Mouse (Mus musculus): ENCODE measurements around the gene Pdlim7. TPM values are rescaled to one million over a fixed set of nuclear protein-coding genes. Genes with fewer than 3 reads are reported as not detected.
A peak's percentile ranks its signal among the peaks of the same experiment; 100 is the strongest.

Pdlim7 gene
- polyA plus RNA-seq, 1 experiment from 2014 or later, result 124 TPM

- 15% methylated on average over 3 of the region's 3 CpGs for WGBS
- peaks cover 5% of the 10 kb centered on the region; the same call in 1 of the 2 replicates for H3K4me1 ChIP-seq (ENCODE audit: control insufficient read depth, insufficient read depth, low read length)
- DNase-seq (ENCODE audit: low spot score), result no peak
Observed at GRCm38 (mm10) chr13:55465184-55465583, 48.3 kb downstream of the Pdlim7 start.

GRCm38 (mm10) chr13:55464027-55464884, 49.2 kb downstream of the Pdlim7 start, which contains the start of gene Prr7:
Prr7 (plus strand) TSS chr13:55464267.
- Histone ChIP-seq H3K36me3 (replicated peaks; ENCODE audit: control insufficient read depth, insufficient read depth, low read depth, low read length) (peaks cover 4% of the 10 kb centered on the region), H3K4me1 (ENCODE audit: control insufficient read depth, insufficient read depth, low read length) (peaks cover 5% of the 10 kb centered on the region; the same call in 1 of the 2 replicates), H3K27ac (replicated peaks; ENCODE audit: low read depth, low read length) (peak within 1 kb of the TSS; percentile 91), H3K9ac (replicated peaks; ENCODE audit: low read length) (peak within 1 kb of the TSS; percentile 74), H3K27me3 (ENCODE audit: control insufficient read depth, insufficient read depth, low read length) (no peaks in the 10 kb centered on the region), H3K9me3 (replicated peaks; ENCODE audit: control insufficient read depth, low read length) (no peaks in the 10 kb centered on the region), H3K4me3 (ENCODE audit: low read depth, low read length) (peak within 1 kb of the TSS; percentile 69), H3K4me2 (ENCODE audit: low read depth, low read length) (peak within 1 kb of the TSS; percentile 95)
- WGBS, result under 1% methylated on average over 68 of the region's 84 CpGs
- ATAC-seq (replicated peaks; ENCODE audit: insufficient number of reproducible peaks, low FRiP score, low TSS enrichment, low read depth) (peak; percentile 68), DNase-seq (ENCODE audit: low spot score) (peak; percentile 81)

More at GRCm38 (mm10) chr13:55465184-55465583, 48.3 kb downstream of the Pdlim7 start:
- H3K36me3 ChIP-seq (replicated peaks; ENCODE audit: control insufficient read depth, insufficient read depth, low read depth, low read length), result no peaks in the 10 kb centered on the region
- ATAC-seq (replicated peaks; ENCODE audit: insufficient number of reproducible peaks, low FRiP score, low TSS enrichment, low read depth), result peak; percentile 24; the same call in 1 of the 2 replicates
- H3K27me3 ChIP-seq (ENCODE audit: control insufficient read depth, insufficient read depth, low read length), result no peaks in the 10 kb centered on the region
- H3K9me3 ChIP-seq (replicated peaks; ENCODE audit: control insufficient read depth, low read length), result no peaks in the 10 kb centered on the region
- peak overlapping the region; percentile 74 for H3K9ac ChIP-seq (replicated peaks; ENCODE audit: low read length)
- peak overlapping the region; percentile 95 for H3K4me2 ChIP-seq (ENCODE audit: low read depth, low read length)
- H3K4me3 ChIP-seq (ENCODE audit: low read depth, low read length), result peak overlapping the region; percentile 69; the same call in 1 of the 2 replicates
- H3K27ac ChIP-seq (replicated peaks; ENCODE audit: low read depth, low read length), result 0 out of 2 replicates have a peak overlapping the region, but pooled peaks have one; percentile 91

- Histone ChIP-seq H3K27me3 (ENCODE audit: control insufficient read depth, insufficient read depth, low read length) (no peaks in the 10 kb centered on the region), H3K4me1 (ENCODE audit: control insufficient read depth, insufficient read depth, low read length) (peaks cover 5% of the 10 kb centered on the region; the same call in 1 of the 2 replicates), H3K4me3 (ENCODE audit: low read depth, low read length) (peak overlapping the region; percentile 69), H3K9ac (replicated peaks; ENCODE audit: low read length) (peak overlapping the region; percentile 74), H3K4me2 (ENCODE audit: low read depth, low read length) (peak overlapping the region; percentile 95), H3K27ac (replicated peaks; ENCODE audit: low read depth, low read length) (no peak overlapping the region), H3K36me3 (replicated peaks; ENCODE audit: control insufficient read depth, insufficient read depth, low read depth, low read length) (peaks cover 10% of the 10 kb centered on the region), H3K9me3 (replicated peaks; ENCODE audit: control insufficient read depth, low read length) (no peaks in the 10 kb centered on the region)
- DNase-seq (ENCODE audit: low spot score) (no peak), ATAC-seq (replicated peaks; ENCODE audit: insufficient number of reproducible peaks, low FRiP score, low TSS enrichment, low read depth) (no peak)
- WGBS, result 9% methylated on average over 14 of the region's 14 CpGs
Observed at GRCm38 (mm10) chr13:55463399-55464026, 50.0 kb downstream of the Pdlim7 start.

GRCm38 (mm10) chr13:55462965-55463364, 50.5 kb downstream of the Pdlim7 start:
- H3K4me1 ChIP-seq (ENCODE audit: control insufficient read depth, insufficient read depth, low read length), result peaks cover 5% of the 10 kb centered on the region; the same call in 1 of the 2 replicates
- no peak overlapping the region for H3K27ac ChIP-seq (replicated peaks; ENCODE audit: low read depth, low read length)
- H3K4me2 ChIP-seq (ENCODE audit: low read depth, low read length), result no peak overlapping the region
- no peaks in the 10 kb centered on the region for H3K27me3 ChIP-seq (ENCODE audit: control insufficient read depth, insufficient read depth, low read length)
- no peak overlapping the region for H3K9ac ChIP-seq (replicated peaks; ENCODE audit: low read length)
- H3K9me3 ChIP-seq (replicated peaks; ENCODE audit: control insufficient read depth, low read length), result no peaks in the 10 kb centered on the region
- no peak overlapping the region for H3K4me3 ChIP-seq (ENCODE audit: low read depth, low read length)
- ATAC-seq (replicated peaks; ENCODE audit: insufficient number of reproducible peaks, low FRiP score, low TSS enrichment, low read depth) (no peak), DNase-seq (ENCODE audit: low spot score) (no peak)
- WGBS, result 39% methylated on average over 2 of the region's 2 CpGs
- H3K36me3 ChIP-seq (replicated peaks; ENCODE audit: control insufficient read depth, insufficient read depth, low read depth, low read length), result peaks cover 10% of the 10 kb centered on the region

- Histone ChIP-seq H3K9ac (replicated peaks; ENCODE audit: low read length) (no peak overlapping the region), H3K4me1 (ENCODE audit: control insufficient read depth, insufficient read depth, low read length) (peaks cover 1% of the 10 kb centered on the region; the same call in 1 of the 2 replicates), H3K27ac (replicated peaks; ENCODE audit: low read depth, low read length) (no peak overlapping the region), H3K27me3 (ENCODE audit: control insufficient read depth, insufficient read depth, low read length) (no peaks in the 10 kb centered on the region), H3K36me3 (replicated peaks; ENCODE audit: control insufficient read depth, insufficient read depth, low read depth, low read length) (peaks cover 16% of the 10 kb centered on the region), H3K9me3 (replicated peaks; ENCODE audit: control insufficient read depth, low read length) (no peaks in the 10 kb centered on the region), H3K4me2 (ENCODE audit: low read depth, low read length) (no peak overlapping the region), H3K4me3 (ENCODE audit: low read depth, low read length) (no peak overlapping the region)
- DNase-seq (ENCODE audit: low spot score) (no peak), ATAC-seq (replicated peaks; ENCODE audit: insufficient number of reproducible peaks, low FRiP score, low TSS enrichment, low read depth) (no peak)
- WGBS, result 95% methylated on average over 16 of the region's 16 CpGs
Observed at GRCm38 (mm10) chr13:55451785-55452549, 61.5 kb downstream of the Pdlim7 start.

GRCm38 (mm10) chr13:55451296-55451695, 62.2 kb downstream of the Pdlim7 start:
- WGBS, result 88% methylated on average over 10 of the region's 10 CpGs

GRCm38 (mm10) chr13:55450511-55450980, 62.9 kb downstream of the Pdlim7 start:
- Histone ChIP-seq H3K36me3 (replicated peaks; ENCODE audit: control insufficient read depth, insufficient read depth, low read depth, low read length) (peaks cover 14% of the 10 kb centered on the region), H3K4me1 (ENCODE audit: control insufficient read depth, insufficient read depth, low read length) (peaks cover 10% of the 10 kb centered on the region), H3K27me3 (ENCODE audit: control insufficient read depth, insufficient read depth, low read length) (no peaks in the 10 kb centered on the region), H3K27ac (replicated peaks; ENCODE audit: low read depth, low read length) (no peak overlapping the region), H3K9me3 (replicated peaks; ENCODE audit: control insufficient read depth, low read length) (no peaks in the 10 kb centered on the region), H3K4me3 (ENCODE audit: low read depth, low read length) (no peak overlapping the region), H3K4me2 (ENCODE audit: low read depth, low read length) (no peak overlapping the region), H3K9ac (replicated peaks; ENCODE audit: low read length) (no peak overlapping the region)
- DNase-seq (ENCODE audit: low spot score), result no peak
- no peak for ATAC-seq (replicated peaks; ENCODE audit: insufficient number of reproducible peaks, low FRiP score, low TSS enrichment, low read depth)
- WGBS, result 92% methylated on average over 11 of the region's 11 CpGs

More at GRCm38 (mm10) chr13:55451296-55451695, 62.2 kb downstream of the Pdlim7 start:
- no peak overlapping the region for H3K4me3 ChIP-seq (ENCODE audit: low read depth, low read length)
- no peak overlapping the region for H3K9ac ChIP-seq (replicated peaks; ENCODE audit: low read length)
- H3K9me3 ChIP-seq (replicated peaks; ENCODE audit: control insufficient read depth, low read length), result no peaks in the 10 kb centered on the region
- ATAC-seq (replicated peaks; ENCODE audit: insufficient number of reproducible peaks, low FRiP score, low TSS enrichment, low read depth), result no peak
- peaks cover 8% of the 10 kb centered on the region for H3K4me1 ChIP-seq (ENCODE audit: control insufficient read depth, insufficient read depth, low read length)
- H3K27ac ChIP-seq (replicated peaks; ENCODE audit: low read depth, low read length), result no peak overlapping the region
- no peak overlapping the region for H3K4me2 ChIP-seq (ENCODE audit: low read depth, low read length)
- H3K27me3 ChIP-seq (ENCODE audit: control insufficient read depth, insufficient read depth, low read length), result no peaks in the 10 kb centered on the region
- H3K36me3 ChIP-seq (replicated peaks; ENCODE audit: control insufficient read depth, insufficient read depth, low read depth, low read length), result peaks cover 15% of the 10 kb centered on the region
- DNase-seq (ENCODE audit: low spot score), result no peak

All from embryonic facial prominence, embryonic 11.5 days (tissue).